Mouse (Mus musculus) spleen, adult 12 weeks (tissue): ENCODE data around the gene Lctl.
A peak's percentile ranks its signal among the peaks of the same experiment; 100 is the strongest.

Experiments used
- DNase-seq: peaks from one replicate; pipeline ENCODE4 v3.0.0; 2022; ENCODE audit warnings: low spot score

The Lctl gene

DNA sequence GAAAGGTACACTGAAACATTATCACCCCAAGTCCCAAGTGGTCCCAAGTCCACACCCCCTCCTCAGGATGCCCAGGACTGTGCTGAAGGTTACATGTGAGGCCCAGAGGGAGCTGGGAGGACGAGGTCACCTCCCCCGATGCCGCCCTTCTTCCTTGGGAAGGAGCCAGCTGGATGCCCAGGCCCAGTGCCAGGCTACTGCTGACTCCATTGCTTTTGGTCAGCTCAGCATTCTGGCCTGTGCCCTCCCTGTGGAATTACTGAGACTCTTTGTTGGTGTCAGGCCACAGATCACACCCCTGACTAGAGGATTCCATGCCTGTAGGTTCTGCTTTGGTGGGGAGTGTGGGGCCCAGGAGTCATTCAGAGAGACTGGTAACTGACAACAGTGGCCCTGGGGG lies at the start of gene Lctl:
Gene Lctl (plus strand): TSS at position 272 of the 400 bp plus-strand sequence.
- DNase-seq: no peak

DNA sequence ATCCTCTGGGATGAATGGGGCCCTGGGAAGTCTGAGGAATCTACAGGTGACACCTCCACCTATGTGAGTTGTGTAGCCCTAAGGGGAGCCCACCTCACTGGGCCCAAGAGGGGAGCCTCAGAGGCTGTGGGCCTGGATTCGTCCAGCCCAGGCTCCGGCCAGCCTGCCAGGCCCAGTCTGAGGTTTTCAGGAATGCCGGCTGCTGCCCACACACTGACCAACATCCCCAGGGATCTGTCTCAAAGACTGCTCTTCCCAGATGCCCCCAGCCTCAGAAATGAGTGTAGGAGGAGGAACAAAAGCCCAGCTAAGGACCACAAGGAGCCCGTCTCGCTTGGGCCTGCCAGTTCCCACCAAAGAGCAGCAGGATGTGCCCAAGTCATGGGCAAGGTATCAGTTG lies 49.2 kb upstream of the Lctl start:
- DNase-seq: no peak

DNA sequence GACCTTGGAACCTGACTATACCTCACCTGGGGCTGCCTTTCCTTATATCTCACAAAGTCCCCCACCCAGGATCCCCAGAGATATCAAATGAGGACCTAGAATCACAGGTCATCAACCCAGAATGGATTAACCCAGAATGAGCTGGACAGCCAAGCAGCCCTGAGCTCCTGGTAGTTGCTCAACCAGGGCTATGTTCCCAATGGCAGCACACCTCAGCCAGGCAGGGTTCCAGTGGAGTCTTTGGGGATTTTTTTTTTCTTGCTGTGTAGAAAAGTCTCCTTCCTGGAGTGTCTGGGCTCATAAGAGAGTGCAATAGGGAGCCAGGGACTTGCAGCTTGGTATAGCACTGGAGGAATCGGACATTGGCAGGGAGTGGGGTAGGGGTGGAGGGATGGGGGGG lies 48.4 kb upstream of the Lctl start:
- DNase-seq: no peak

DNA sequence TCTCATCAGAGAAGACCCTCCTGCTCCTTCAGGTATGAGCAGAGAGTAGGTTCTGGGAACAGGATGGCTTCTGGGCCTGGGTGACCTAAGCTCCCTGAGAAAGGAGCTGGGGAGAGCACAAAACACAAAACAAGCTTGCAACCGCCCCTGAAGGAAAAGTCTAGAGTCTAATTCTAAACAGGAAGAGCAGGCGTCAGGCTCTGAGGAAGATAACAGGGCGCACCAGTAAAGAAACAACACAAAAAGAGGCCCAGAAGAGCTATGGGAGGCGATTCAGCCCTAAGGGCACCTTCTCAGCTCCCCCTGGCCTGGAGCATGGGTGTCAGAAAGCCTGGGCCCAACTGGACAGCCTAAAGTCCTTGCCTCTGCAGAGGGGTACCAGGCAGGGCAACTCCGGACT lies 47.8 kb upstream of the Lctl start:
- no peak for DNase-seq

DNA sequence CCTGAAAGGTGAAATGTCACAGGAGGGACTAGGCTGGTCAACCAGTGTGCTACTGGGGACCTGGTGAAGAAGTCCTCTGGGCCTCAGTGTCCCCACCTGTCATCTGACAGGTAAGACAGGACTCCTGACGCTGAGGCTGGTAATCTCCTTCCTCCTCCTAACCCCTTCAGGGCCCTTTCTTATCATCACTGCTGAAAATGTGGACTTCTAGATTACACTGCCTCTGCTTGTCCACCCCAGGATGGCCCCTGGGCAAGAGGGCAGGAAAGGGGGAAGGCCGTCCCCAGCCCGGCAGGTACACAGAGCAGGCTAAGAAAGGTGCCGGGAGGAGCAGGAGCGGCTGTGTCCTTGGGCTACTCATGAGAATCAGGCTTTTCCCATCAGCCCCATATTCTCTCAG lies 46.3 kb upstream of the Lctl start:
- no peak for DNase-seq

DNA sequence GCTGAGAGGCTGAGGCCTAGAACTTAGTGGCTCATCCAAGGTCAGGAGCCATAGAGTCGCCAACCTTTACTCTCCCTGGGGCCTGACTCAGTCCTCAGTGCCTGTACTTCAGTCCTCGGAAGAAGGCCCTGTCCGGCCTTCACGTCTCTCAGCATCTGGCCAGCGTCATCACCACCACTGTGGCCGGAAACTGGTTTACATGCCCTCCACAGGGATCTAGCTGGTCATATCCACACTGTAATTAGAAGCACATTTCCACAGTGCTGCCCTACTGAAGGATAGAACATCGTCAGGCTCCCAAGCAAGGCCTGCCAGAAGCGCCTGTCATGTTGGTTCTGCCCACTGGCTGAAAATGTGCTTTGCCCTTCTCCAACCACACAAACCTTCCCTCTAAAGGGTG lies 42.1 kb upstream of the Lctl start:
- DNase-seq: no peak

- no peak for DNase-seq
Observed at GRCm38 (mm10) chr9:64076412-64076811, 40.5 kb upstream of the Lctl start.

DNA sequence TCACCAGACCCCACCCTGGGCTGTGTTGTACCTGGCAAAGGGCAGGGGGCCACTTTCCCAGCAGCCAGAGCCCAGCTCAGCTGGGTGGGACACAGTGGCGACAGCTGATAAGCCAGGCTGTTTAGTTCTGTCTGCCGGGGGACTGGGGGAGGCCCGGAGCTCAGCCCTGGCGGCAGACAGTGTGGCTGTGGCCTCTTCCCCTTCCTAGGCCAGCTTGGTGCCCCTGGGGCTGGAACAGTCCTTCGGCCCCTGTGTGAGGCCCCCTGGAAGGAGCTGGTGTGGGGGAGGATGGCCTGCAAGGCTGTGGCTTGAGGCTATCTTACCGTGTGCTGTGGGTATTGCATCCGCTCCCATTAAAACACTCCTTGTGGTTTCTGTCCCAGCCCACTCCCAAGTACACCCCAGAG lies 38.6 kb upstream of the Lctl start:
- no peak for DNase-seq

DNA sequence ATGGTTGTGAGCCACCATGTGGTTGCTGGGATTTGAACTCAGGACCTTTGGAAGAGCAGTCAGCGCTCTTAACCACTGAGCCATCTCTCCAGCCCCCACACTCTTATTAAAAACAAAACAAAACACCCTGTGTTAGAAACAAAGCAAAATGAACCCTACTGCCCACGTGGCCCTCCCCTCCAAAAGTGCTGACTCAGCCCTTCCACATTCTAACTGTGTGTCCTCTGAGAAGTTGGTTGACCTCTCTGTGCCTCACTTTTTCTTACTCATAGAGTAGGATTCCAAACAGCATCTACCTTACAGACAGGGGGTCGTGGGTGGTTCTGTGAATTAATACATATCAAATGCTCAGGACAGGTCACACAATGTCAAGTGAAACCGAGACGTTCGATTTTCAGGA lies 37.0 kb upstream of the Lctl start:
- DNase-seq: no peak

GRCm38 (mm10) chr9:64084231-64084630 lies 32.7 kb upstream of the Lctl start:
- DNase-seq: no peak

GRCm38 (mm10) chr9:64084661-64085399 lies 32.1 kb upstream of the Lctl start:
- DNase-seq: peak; percentile 21

DNA sequence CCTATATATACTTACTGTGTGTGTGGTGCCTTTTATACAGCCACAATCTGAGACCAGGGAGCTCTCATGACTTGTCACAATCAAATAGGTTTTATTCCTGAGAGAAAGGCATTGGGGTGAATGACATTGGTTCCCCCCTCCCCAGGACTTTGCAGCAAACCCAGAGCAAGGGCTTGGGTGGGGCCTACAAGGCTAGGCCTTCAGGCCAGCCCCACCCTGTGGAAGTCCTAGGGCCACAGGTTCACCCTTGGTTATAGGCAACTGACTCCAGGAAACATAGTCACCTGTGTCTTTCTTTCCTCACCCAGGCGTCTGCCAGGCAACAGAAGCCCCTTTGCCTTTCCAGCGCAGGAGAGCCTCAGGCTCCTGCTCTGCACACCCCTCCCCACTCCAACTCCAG lies 31.0 kb upstream of the Lctl start:
- no peak for DNase-seq

DNA sequence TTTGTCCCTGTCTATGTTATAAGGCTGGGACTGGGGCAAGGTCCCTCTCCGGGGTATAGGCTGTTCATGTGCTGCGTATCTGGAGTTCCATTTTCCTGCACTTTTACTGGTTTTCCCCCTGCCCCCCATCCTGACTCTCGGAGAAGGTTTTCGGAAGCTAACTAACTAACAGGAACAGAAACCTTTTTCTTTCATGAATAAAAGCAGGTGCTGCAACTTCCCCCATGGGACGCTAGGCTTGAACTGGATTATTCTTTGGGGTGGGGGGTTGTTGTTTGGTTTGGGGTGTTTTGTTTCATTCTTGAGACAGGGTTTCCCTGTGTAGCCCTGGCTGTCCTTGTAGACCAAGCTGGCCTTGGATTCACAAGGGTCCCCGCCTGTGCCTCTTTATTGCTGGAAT lies 30.4 kb upstream of the Lctl start:
- DNase-seq: no peak

GRCm38 (mm10) chr9:64087461-64088235 lies 29.3 kb upstream of the Lctl start:
- peak; percentile 47 for DNase-seq

- no peak for DNase-seq
Observed at GRCm38 (mm10) chr9:64088346-64088745, 28.6 kb upstream of the Lctl start.

GRCm38 (mm10) chr9:64089004-64089403 lies 27.9 kb upstream of the Lctl start:
- DNase-seq: no peak

DNA sequence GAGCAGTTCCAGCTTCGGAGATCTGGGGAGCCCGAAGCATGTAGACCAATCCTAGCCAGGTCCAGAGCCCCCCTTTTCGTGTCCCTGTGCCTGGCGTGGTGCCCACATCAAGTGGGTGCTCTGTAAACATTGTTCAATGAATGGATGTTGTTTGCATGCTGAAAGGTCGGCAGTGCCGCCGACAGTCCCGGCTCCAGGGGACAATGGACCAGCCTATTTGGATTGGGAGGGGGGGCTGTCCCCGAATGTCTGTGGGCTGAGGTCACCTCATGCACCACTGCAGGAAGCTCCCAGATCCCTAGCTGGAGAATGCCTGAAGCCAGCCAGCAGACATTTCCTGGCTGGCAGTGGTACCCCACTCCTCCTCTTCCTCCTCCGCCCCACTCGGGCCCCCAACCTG lies 22.9 kb upstream of the Lctl start:
- DNase-seq: no peak

DNA sequence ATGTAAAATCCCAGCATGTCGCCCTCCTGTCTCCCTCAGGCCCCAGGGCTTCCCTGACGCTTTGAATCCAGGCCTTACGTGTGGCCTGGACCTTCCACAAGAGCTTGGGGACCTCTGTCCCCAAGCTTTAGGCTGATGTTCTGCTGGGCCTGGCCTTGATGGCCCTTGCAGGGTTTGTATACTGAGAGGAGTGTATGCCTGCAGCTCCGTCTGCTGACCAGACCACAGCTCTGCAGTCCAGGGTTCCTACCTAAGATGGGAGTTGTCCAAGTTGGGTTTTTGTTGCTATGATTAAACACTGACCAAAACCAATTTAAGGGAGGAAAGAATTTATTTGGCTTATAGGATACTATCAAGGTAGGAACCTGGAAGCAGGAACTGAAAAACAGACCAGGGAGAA lies 18.7 kb upstream of the Lctl start:
- DNase-seq: no peak

DNA sequence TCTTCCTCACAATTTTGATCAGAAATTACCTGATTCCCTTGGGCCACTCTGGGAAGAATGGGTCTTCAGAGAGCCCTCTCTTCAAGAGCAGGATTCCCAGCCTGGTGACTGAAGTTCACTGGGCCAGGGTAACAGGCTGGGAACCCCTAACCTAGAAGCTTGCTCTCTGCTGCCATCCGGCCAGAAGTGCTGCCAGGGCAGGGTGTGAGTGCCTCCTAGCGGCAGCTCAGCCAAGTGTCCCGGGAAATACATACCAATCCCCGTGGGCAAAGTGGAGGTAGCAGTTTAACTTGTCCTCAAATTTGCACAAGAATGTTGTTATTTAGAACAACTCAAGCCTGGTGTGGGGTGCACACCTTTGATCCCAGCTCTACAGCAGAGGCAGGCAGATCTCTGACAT lies 16.5 kb upstream of the Lctl start:
- DNase-seq: peak; percentile 59

DNA sequence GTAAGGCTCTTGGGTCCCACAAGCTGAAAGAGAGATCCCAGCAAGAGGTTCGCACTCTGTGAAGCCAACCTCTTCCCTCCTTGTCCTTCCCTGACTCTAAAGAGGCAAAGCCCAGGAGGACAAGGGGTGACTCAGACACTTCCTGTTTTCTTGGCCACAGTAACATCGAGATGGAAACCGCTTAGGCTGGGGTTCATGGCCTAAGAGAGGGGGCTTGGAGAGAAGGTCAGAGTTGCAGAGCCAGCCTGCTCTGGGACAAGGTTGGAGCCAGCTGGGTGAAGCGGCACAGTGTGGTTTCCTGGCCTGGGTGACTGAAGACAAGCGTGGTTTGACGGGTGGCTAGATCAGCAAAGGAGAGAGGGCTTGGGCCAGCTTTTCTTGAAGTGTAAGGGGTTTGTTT lies 11.6 kb upstream of the Lctl start:
- no peak for DNase-seq

- DNase-seq: no peak
Observed at GRCm38 (mm10) chr9:64110502-64110901, 6.4 kb upstream of the Lctl start.

DNA sequence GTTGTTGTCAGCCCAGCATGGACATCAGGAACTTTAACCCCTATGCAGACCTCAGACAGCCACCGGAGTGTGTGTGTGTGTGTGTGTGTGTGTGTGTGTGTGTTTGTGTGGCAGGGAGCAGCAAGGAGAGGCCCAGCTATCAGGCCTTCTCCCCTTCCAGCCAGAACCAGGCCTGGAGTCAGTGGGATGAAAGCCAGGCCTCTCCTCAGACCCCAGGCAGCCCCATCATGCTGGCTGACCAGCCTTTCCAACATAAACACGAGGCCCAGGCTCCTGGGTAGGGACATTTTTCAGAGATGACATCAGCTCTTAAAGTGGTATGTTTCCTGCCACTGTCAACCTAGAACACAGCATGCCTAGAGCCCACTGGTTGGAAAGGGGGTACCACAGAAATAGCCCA lies 2.3 kb upstream of the Lctl start:
- no peak for DNase-seq

DNA sequence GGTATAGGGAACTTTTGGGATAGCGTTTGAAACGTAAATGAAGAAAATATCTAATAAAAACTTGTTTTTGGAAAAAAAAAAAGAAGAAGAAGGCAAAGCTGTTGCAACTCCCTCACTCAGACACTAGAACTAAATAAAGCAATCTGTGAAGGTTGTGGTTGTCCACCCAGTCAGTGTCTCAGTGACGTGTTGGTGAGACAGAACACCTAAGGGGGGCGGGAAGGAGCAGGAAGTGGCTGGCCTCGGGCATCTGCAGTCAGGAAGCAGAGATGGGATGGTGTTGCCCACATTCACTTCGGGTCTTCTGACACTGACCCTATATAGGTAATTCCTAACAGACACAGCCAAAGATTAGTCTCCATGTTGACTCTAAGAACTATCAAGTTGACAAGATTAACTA lies 1.2 kb upstream of the Lctl start:
- no peak for DNase-seq

- DNase-seq: peak; percentile 53
Observed at GRCm38 (mm10) chr9:64119898-64120297, 3.0 kb downstream of the Lctl start.
